Mouse (Mus musculus): ENCODE data around the gene AC131692.1. TPM values are rescaled to one million over a fixed set of nuclear protein-coding genes. Genes with fewer than 3 reads are reported as not detected.
A peak's percentile ranks its signal among the peaks of the same experiment; 100 is the strongest.
"Not testable (repeated sequence)": the region's sequence is repeated elsewhere in the genome, so short reads cannot be mapped to it uniquely, and the experiment has no call there.

AC131692.1 gene
- polyA plus RNA-seq, 1 experiment from 2014 or later, result not detected

DNA sequence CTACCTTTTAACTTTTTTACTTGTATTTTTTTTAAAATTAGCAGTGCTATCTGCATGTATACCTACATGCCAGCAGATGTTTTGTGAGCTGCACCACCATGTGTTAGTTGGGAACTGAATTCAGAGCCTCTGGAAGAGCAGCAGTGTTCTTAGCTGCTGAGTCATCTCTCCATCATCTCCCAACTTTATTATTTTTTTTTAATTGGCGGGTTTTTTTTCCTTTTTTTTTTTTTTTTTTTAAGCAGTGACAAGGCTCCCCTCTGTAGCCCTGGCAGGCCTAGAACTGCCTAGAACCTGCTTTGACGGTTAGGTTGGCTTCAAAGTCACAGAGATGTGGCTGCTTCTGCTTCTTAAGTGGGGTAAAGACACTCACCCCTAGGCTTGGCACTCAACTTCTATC lies 30.7 kb downstream of the AC131692.1 start:
- H3K4me2 ChIP-seq (replicated peaks; ENCODE audit: low read depth), result no peak overlapping the region
- H3K27ac ChIP-seq (replicated peaks), result no peak overlapping the region
- no peak overlapping the region for H3K9ac ChIP-seq (ENCODE audit: low read length)
- H3K9me3 ChIP-seq (ENCODE audit: control insufficient read depth, low read length), result no peaks in the 10 kb centered on the region
- H3K4me1 ChIP-seq (replicated peaks; ENCODE audit: control insufficient read depth, insufficient read depth), result no peaks in the 10 kb centered on the region
- WGBS, result 54% methylated on average over 2 of the region's 2 CpGs
- TF ChIP-seq CTCF (IDR thresholded peaks at IDR 0.05; ENCODE audit: low read depth) (no peak), EP300 (optimal IDR thresholded peaks at IDR 0.05) (no peak)
- peaks cover 3% of the 10 kb centered on the region; the same call in 1 of the 2 replicates for H3K36me3 ChIP-seq (ENCODE audit: control insufficient read depth, insufficient read depth, low read length)
- no peak for DNase-seq (ENCODE audit: low spot score)
- no peak for ATAC-seq (ENCODE audit: low FRiP score, low TSS enrichment)
- no peaks in the 10 kb centered on the region for H3K27me3 ChIP-seq (ENCODE audit: control insufficient read depth, insufficient read depth, low read length)
- no peak overlapping the region for H3K4me3 ChIP-seq (ENCODE audit: low read depth, low read length)

GRCm38 (mm10) chr19:6126289-6126688 lies 32.1 kb downstream of the AC131692.1 start:
- Histone ChIP-seq H3K27ac (replicated peaks) (no peak overlapping the region), H3K36me3 (ENCODE audit: control insufficient read depth, insufficient read depth, low read length) (no peaks in the 10 kb centered on the region), H3K27me3 (ENCODE audit: control insufficient read depth, insufficient read depth, low read length) (no peaks in the 10 kb centered on the region), H3K4me3 (ENCODE audit: low read depth, low read length) (no peak overlapping the region), H3K4me2 (replicated peaks; ENCODE audit: low read depth) (no peak overlapping the region), H3K9me3 (ENCODE audit: control insufficient read depth, low read length) (no peaks in the 10 kb centered on the region), H3K9ac (ENCODE audit: low read length) (no peak overlapping the region), H3K4me1 (replicated peaks; ENCODE audit: control insufficient read depth, insufficient read depth) (no peaks in the 10 kb centered on the region)
- DNase-seq (ENCODE audit: low spot score), result peak; percentile 46
- no peak for ATAC-seq (ENCODE audit: low FRiP score, low TSS enrichment)
- no peak for TF ChIP-seq EP300 (optimal IDR thresholded peaks at IDR 0.05)
- TF ChIP-seq CTCF (IDR thresholded peaks at IDR 0.05; ENCODE audit: low read depth), result peak; percentile 88
- 25% methylated on average over 4 of the region's 4 CpGs for WGBS

DNA sequence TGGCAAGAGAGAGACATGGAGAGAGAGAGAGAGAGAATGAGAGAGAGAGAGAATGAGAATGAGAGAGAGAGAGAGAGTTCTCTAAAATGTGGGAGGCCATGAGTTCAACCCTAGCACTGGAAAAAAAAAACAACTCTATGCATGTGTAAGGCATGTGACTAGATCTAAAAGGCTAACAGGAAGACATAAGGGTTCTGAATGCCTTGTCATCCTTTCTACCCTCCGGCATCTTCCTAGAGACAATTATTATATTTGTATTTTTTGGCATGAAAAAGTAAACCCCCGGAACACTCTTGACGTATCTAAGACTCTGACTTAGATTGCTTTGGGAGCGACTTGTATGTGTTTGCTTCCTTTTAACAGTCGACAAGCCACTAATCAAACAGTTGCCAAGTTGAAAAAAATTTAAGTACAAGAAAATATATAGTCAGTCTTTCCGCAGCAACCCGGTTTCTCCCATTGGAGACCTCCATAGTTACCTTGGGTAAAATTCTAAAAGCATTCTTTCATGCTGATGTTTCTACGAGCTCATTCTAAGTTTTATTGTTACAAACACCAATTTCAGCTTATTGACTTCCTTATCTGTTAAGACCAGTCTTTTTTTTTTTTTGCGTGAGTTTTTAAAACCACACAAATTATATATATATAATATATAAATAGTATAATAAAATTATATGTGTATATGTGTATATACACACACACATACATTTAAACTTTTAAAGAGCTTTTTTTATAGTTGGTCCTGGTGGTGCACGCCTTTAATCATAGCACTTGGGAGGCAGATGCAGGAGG lies 32.8 kb downstream of the AC131692.1 start:
- Histone ChIP-seq H3K27ac (replicated peaks) (peak overlapping the region; percentile 94; the same call in 1 of the 2 replicates), H3K4me1 (replicated peaks; ENCODE audit: control insufficient read depth, insufficient read depth) (no peaks in the 10 kb centered on the region), H3K9ac (ENCODE audit: low read length) (no peak overlapping the region), H3K4me3 (ENCODE audit: low read depth, low read length) (peak overlapping the region; percentile 45), H3K36me3 (ENCODE audit: control insufficient read depth, insufficient read depth, low read length) (no peaks in the 10 kb centered on the region), H3K4me2 (replicated peaks; ENCODE audit: low read depth) (peak overlapping the region; percentile 59), H3K27me3 (ENCODE audit: control insufficient read depth, insufficient read depth, low read length) (no peaks in the 10 kb centered on the region), H3K9me3 (ENCODE audit: control insufficient read depth, low read length) (no peaks in the 10 kb centered on the region)
- DNase-seq (ENCODE audit: low spot score), result no peak
- ATAC-seq (ENCODE audit: low FRiP score, low TSS enrichment), result no peak
- 57% methylated on average over 10 of the region's 10 CpGs for WGBS
- TF ChIP-seq EP300 (optimal IDR thresholded peaks at IDR 0.05) (no peak), CTCF (IDR thresholded peaks at IDR 0.05; ENCODE audit: low read depth) (no peak)

DNA sequence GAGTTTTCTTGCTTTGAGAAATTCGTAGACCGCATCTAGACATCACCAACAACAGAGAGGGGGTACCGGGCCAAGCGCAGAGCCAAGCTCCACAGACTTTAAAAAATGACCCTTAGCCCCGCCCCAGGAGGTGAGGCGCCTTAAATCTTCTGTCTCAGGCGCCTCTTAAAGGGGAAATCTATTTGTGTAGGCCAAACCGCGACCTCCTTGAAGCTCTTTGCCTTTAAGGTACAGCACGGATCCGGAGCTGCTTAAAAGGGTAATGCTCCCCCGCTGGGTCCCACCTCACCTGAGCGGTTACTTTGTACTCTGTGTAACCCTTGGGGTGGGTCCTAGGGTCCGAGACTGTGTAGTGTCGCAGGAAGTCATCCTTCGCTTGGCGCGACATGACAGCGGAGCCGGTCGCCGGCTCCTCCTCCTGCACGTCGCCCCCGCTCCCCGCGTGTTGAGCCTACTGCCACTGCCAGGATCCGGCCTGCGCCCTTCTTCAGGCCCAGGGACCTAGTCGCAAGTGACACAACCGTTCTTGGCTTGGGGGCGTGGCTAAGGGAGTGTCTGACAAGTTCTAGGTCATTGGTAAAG lies 33.6 kb downstream of the AC131692.1 start, which contains the start of gene Snx15:
Snx15 (minus strand) TSS at position 545 of the 582 bp plus-strand sequence.
- Histone ChIP-seq H3K27me3 (ENCODE audit: control insufficient read depth, insufficient read depth, low read length) (no peaks in the 10 kb centered on the region), H3K9ac (ENCODE audit: low read length) (peak within 1 kb of the TSS; percentile 68), H3K4me3 (ENCODE audit: low read depth, low read length) (peak within 1 kb of the TSS; percentile 45), H3K36me3 (ENCODE audit: control insufficient read depth, insufficient read depth, low read length) (no peaks in the 10 kb centered on the region), H3K27ac (replicated peaks) (peak within 1 kb of the TSS; percentile 94), H3K9me3 (ENCODE audit: control insufficient read depth, low read length) (no peaks in the 10 kb centered on the region), H3K4me2 (replicated peaks; ENCODE audit: low read depth) (peak within 1 kb of the TSS; percentile 59), H3K4me1 (replicated peaks; ENCODE audit: control insufficient read depth, insufficient read depth) (no peaks in the 10 kb centered on the region)
- TF ChIP-seq CTCF (IDR thresholded peaks at IDR 0.05; ENCODE audit: low read depth) (0 out of 2 replicates have a peak, but pooled peaks have one; percentile 12), EP300 (optimal IDR thresholded peaks at IDR 0.05) (no peak)
- 0% methylated on average over 32 of the region's 32 CpGs for WGBS
- DNase-seq (ENCODE audit: low spot score) (peak; percentile 95), ATAC-seq (ENCODE audit: low FRiP score, low TSS enrichment) (peak; percentile 94)

- peak; percentile 29; the same call in 1 of the 2 replicates for ATAC-seq (ENCODE audit: low FRiP score, low TSS enrichment)
- DNase-seq (ENCODE audit: low spot score), result peak; percentile 60
- not testable (repeated sequence) for H3K4me1 ChIP-seq (replicated peaks; ENCODE audit: control insufficient read depth, insufficient read depth); H3K4me2 ChIP-seq (replicated peaks; ENCODE audit: low read depth); H3K4me3 ChIP-seq (ENCODE audit: low read depth, low read length); H3K27me3 ChIP-seq (ENCODE audit: control insufficient read depth, insufficient read depth, low read length); H3K9me3 ChIP-seq (ENCODE audit: control insufficient read depth, low read length); H3K27ac ChIP-seq (replicated peaks); H3K9ac ChIP-seq (ENCODE audit: low read length); H3K36me3 ChIP-seq (ENCODE audit: control insufficient read depth, insufficient read depth, low read length)
- WGBS, result 70% methylated on average over 7 of the region's 7 CpGs
Measured at GRCm38 (mm10) chr19:6130414-6131128, 36.4 kb downstream of the AC131692.1 start.
